Mouse (Mus musculus): ENCODE data around the gene Itga3.

Gene Itga3

DNA sequence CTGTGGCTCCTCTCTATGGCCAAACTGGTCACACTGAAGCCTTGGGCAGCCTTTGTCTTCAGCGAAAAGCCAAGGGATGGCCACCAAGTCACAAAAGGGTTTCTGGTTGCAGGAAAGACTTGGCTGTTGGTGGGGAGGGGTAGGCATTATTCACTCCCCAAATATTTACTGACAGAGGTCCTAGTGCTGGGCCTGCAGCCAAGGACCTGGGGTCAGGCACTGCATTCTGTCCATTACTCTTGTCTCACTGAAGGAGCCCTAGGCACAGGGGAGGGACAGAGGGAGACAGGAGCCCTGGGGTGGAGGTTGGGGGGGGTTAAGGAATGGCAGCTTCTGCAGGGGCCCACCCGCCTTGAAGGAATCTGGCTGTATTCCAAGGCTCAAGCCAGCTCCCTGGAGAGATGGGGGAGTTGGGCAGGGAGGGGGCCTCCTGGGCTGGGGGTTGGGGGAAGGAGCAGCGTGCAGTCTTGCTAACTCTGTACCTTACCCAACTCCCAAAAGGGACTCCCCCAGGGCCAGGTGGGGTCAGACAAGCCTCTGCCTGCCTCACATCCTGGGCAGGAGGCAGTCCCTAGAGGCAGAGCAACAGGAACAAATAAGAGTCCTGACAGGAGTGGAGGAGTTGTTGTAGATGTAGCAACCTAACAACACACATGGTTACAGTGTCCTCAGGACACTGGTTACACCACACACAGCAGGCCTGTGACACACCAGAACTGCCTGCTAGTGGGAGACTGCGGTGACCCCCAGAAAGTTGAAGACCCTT lies 20.2 kb upstream of the Itga3 start:
- peak in 1 of 2 experiments; percentile 69 for DNase-seq (ENCODE audit: inconsistent age in 2 of 2, low spot score in 1 of 2)

- DNase-seq (ENCODE audit: inconsistent age in 2 of 2, low spot score in 1 of 2): peak; percentile 59 to 83
These were observed 19.0 kb upstream of the Itga3 start for GRCm38 (mm10) chr11:95095596-95095995.

- DNase-seq (ENCODE audit: inconsistent age in 2 of 2, low spot score in 1 of 2): peak; percentile 68 to 77
These were observed 16.5 kb upstream of the Itga3 start for GRCm38 (mm10) chr11:95093077-95093476.

- peak; percentile 77 to 84 for DNase-seq (ENCODE audit: inconsistent age in 2 of 2, low spot score in 1 of 2)
These were observed 12.5 kb upstream of the Itga3 start for GRCm38 (mm10) chr11:95088857-95089779.

DNA sequence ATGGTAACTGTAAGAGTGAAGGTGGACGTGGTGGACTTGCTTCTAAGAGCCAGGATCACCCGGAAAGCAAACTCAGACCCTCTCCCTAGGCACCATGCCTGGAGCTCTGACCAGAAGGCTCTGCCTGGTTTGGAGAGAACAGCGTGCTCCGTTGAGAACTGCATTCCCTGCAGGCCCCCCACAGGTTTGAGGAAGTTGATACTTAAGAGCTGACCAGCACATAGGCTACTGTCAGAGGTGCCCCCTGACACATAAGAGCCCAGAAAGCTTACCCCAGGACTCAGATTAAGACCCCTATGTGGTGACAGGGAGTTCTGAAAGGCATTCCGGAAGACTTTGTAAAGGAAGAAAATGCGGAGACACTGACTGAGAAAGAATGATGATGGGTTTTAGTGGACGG lies 11.7 kb upstream of the Itga3 start:
- DNase-seq (ENCODE audit: inconsistent age in 2 of 2, low spot score in 1 of 2): no peak

- DNase-seq (ENCODE audit: inconsistent age in 2 of 2, low spot score in 1 of 2): peak in 1 of 2 experiments; percentile 63
These were observed 11.0 kb upstream of the Itga3 start for GRCm38 (mm10) chr11:95087301-95088228.

GRCm38 (mm10) chr11:95086229-95086628 lies 9.6 kb upstream of the Itga3 start:
- peak in 1 of 2 experiments; percentile 61 for DNase-seq (ENCODE audit: inconsistent age in 2 of 2, low spot score in 1 of 2)

GRCm38 (mm10) chr11:95085710-95086109 lies 9.1 kb upstream of the Itga3 start:
- no peak for DNase-seq (ENCODE audit: inconsistent age in 2 of 2, low spot score in 1 of 2)

DNA sequence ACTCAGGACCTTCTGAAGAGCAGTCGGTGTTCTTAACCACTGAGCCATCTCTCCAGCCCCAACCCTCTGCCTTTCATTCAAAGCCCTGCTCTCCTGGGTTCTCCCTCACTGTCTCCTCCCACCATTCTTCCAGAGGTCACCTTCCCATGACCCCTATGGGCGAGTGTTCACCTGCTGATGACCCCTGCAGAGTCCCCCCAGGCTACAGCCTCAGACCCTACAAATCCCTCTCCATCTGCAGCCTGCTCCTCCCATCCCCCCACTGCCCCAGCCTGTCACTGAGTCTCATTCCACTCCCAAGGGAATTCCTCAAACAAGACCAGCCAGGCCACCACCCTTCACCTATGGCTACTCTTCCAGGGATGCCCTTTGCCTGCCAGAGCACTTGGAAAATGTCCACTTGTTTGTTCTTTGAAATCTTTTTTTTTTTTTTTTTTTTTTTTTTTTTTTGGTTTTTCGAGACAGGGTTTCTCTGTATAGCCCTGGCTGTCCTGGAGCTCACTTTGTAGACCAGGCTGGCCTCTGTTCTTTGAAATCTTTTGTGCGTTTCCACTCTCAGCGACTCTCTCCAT lies 8.3 kb upstream of the Itga3 start:
- no peak for DNase-seq (ENCODE audit: inconsistent age in 2 of 2, low spot score in 1 of 2)

- DNase-seq (ENCODE audit: inconsistent age in 2 of 2, low spot score in 1 of 2): peak; percentile 62 to 77
These were observed 7.6 kb upstream of the Itga3 start for GRCm38 (mm10) chr11:95084175-95084574.

DNA sequence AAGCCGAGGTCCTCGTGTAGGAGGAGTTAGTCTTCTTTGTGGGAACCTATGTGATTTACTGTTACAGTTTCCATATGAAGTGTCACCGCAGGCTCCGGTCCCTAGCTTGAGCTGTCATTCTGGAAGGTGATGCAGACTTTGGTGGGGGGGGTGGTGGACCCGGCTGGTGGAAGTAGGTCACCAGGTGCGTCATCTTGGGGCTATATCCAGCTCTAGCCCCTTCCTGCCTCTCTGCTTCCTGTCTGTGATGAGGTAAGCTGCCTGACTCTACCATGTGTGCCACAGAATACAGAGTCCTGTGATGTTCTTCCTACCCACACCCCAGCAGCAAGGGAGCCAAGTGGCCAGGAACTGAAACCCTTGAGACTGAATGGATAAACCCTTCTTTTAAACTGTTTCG lies 6.3 kb upstream of the Itga3 start:
- DNase-seq (ENCODE audit: inconsistent age in 2 of 2, low spot score in 1 of 2): no peak

GRCm38 (mm10) chr11:95080783-95081182 lies 4.2 kb upstream of the Itga3 start:
- DNase-seq (ENCODE audit: inconsistent age in 2 of 2, low spot score in 1 of 2): peak in 1 of 2 experiments; percentile 59

GRCm38 (mm10) chr11:95079256-95079875 lies 2.8 kb upstream of the Itga3 start:
- peak; percentile 83 to 90 for DNase-seq (ENCODE audit: inconsistent age in 2 of 2, low spot score in 1 of 2)

DNA sequence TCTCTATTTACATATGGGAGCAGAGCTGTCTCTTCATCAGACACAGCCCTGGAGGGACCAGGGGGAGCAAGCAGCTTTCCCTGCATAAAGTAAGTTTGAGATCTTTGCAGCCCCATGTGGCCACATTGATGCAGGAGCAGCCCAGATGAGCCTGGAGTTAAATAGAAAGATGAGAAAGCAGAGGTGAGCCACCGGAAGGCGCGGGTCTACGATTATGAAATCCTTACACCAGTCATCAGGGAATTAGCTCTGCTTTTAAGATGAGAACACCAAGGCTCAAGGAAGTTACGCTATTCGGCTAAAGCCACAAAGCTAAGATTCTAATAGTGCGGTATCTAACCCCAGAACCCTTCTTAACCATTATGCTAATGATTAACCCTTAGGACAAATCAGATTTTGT lies 1.4 kb upstream of the Itga3 start:
- DNase-seq (ENCODE audit: inconsistent age in 2 of 2, low spot score in 1 of 2): peak in 1 of 2 experiments; percentile 41

DNA sequence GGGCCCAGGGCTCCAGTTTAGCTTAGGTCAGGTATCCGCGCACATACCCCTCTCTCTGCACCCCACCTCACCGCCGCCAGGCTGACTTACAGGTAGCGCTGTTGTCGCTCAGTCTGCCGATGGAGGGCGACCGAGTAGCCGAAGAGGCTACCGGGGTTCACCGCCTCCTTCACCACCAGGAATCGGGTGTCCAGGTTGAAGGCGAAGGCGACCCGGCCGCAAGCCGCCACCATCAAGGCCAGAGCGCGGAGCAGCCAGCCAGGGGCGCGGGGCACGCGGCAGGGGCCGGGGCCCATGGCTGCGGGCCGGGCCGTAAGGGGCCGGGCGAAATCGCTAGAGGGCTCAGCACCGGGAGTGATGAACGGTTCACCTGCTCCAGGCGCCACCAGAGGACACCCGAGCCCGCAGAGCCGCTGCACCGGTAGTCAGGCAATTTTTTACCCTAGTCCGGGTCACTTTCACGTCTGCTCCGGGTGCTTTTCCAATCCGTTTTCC lies 513 bp downstream of the Itga3 start:
- peak; percentile 80 to 93 for DNase-seq (ENCODE audit: inconsistent age in 2 of 2, low spot score in 1 of 2)

DNA sequence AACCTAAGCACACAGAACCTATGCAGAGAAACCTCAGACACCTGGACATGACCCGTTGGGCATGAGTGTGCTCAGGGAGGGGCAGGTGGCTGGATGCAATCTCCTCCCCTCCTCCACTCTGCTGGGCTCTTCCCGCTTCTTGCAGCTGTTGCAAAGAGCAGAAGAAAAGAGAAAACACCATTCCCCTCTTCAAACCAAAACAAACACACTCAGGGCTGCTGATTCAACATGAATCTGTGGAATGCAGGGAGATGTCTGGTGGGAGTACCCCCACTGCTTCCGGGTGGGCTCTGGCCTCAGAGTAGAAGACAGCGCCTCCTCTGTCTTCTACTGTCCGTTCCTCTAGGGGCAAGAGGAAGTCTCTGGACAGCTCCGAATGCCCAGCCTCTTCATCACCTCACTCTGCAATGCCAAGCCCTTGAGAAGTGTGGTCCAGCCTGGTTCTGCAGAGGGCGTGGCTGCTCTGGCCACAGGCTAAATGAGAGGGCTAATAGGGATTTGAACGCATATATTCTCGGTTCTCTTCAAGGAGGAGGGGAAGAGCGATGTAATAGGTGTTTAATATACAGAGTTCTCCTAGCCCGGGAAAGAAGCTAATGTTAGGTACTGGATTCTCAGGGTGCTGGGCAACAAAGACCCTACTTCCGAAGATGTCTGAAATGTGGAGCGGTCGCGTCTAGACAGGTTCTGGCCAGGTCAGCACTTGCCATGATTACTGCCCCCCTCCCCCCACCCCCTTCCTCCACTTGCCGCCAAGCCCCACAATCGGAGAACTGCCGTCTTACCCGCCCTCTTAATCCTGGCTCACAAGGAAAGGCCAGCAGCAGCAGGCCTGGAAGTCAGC lies 1.2 kb downstream of the Itga3 start:
- peak in 1 of 2 experiments; percentile 65 for DNase-seq (ENCODE audit: inconsistent age in 2 of 2, low spot score in 1 of 2)

- no peak for DNase-seq (ENCODE audit: inconsistent age in 2 of 2, low spot score in 1 of 2)
These were observed 1.9 kb downstream of the Itga3 start for GRCm38 (mm10) chr11:95074694-95075093.

DNA sequence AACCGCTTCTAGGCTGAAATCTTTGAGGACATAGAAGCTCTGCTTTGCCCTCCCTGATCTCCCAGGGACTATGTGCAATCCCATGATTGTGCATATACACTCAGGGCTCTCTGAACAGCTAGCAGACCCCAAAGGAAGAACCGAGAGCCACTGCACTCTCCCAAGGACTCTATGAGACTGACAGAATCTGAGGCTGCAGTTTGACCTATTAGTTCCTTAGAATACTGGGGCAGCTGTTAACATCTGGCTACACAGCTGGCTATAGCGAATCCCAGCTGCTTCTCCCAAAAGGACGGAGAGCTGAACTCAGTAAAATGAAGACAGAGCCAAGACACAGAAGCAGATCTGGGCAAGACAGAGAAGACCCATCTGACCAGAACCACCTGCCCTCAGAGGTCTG lies 2.8 kb downstream of the Itga3 start:
- no peak for DNase-seq (ENCODE audit: inconsistent age in 2 of 2, low spot score in 1 of 2)

- no peak for DNase-seq (ENCODE audit: inconsistent age in 2 of 2, low spot score in 1 of 2)
These were observed 3.8 kb downstream of the Itga3 start for GRCm38 (mm10) chr11:95072804-95073203.

Data from adrenal gland, adult (tissue).